Mouse (Mus musculus): Measurements from ENCODE around the gene Ms4a18.

Gene Ms4a18

DNA sequence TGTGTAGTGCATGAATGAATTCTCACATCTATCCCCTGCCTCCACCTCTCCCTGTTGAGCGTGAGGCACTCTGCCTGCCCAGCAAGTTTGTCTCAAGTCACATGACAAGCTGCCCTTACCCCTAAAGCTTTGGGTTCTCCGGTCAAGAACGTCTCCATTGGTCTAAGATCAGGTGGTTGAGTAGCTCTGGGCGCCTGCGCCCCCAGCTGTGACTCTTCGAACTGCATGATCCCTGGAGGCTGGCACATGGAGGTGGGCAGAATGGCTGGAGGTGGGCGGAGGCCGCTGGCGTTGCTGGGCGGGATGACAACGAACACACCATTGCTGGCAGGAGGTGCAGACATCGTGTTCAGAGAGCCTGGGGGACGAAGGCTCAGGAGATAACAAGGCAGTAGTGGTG lies 33.3 kb downstream of the Ms4a18 start:
- no peak for DNase-seq (ENCODE audit: low read depth, low spot score)

DNA sequence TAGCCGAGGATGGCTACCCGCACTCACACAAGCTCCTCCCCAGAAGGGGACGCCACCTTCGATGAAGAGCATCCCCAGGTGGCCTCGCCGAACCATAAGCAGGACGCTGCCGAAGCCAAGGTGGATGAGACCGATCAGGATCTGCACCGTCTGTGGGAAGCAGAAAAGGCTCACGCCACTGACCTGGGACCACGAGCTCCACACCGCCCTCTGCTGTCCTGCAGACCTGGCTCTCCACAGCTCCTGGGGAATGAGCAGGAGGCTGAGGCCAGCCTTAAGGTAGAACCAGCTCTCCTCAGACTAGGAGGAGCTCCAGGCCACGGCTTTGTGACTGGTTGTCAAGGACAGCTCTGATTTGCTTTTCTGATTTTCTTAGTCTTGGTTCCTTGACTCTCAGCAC lies 34.7 kb downstream of the Ms4a18 start:
- DNase-seq (ENCODE audit: low read depth, low spot score) = peak; percentile 47

DNA sequence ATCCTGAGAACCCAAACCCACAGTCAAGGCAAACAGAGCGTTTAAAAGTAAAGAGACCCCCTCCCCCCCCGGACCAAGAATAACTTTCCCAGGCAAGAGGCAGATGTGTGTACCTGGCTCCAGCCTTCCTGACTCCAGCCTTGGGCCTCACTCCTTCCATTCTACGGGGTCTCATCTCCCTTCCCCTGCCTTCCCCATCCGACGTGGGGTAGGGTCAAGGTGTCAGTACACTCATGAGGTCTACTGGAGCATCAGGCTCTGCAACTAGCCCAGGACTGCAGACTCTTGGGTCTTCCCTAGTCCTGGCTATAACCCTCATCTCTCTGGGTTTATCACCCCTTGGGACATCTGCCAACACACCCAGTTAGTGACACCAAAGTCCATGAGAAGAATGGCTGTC lies 37.6 kb downstream of the Ms4a18 start:
- DNase-seq (ENCODE audit: low read depth, low spot score) = no peak

DNA sequence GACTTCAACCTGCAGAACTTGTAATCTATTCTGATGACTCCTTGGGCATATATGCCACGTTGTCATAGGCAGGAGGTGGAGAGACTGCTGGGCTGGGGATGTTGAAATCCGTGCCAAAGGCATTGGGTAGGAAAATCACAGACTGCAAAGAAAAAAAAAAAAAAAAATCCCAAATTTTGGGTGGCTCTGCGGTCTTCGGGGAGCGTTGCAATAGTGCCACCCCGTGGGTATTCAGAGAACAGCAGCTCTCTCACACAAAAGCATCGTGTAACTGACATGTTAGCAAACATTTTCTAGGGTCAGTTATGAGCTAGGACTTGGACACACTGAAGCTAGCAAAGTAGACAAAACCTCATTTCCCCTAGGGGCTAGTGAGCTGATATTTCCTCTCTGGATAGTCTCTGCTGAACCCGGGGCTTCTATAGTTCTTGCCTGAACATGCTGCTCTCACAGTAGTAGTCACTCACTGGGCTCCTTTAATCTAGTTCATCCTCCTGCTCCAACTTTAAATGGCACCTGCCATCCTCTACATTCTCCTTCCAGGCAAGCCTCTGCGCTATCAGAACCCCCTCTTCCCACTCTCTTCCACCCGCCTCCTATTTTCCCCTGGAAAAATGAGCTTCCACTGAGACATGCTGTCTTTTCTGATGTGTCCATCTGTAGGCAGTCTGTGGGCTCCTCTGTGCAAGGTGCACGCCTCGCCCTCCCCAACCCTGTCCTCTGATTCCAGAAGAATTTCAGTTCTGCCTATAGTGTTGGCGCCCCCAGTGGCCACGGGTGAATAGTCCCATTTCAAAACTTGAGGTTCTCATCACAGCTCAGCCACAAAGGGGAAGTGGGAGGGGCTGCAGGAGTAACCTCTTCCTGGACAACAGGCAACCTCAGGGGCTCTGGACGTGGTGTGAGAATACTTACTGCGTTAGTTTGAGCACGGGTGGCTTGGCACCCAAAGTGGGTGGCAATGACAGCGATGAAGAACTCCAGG lies 38.4 kb downstream of the Ms4a18 start:
- DNase-seq (ENCODE audit: low read depth, low spot score) = peak; percentile 67

DNA sequence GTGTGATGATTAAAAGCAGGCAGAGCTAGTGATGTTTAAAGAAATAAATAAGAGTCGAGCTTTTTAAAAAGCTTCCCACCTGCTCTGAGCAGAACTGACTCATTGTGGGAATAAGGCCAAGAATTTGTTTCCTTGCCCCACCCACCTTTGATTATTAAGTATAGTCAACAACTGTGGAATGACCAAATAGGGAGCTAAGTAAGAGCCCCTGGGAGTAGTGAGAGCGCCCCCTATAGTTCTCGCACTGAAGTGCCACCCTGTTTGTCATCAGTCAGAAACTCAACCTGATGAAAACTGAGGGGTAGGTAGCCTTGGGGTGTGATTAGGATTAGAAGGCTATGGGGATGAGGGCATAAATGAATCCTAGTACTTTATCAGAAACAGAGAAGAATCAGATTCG lies 41.5 kb downstream of the Ms4a18 start:
- DNase-seq (ENCODE audit: low read depth, low spot score) = no peak

DNA sequence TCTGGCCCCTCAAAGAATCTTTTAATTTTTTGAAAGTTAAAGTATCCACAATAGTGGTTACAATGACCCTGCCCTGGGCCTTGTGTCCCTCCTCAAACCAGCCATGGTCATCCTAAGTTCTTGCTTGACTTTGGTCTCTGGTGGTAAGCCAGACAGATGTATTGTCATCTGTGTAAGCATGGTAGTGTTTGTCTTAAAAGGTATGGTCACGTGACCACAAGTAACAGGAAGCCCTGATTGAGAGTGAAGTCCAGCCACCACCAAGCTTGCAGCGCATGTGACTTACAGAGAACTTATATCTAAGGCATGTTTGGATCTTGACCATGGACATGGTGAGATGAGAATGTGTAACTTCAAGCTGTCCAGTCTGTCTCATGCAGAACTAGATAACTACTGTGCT lies 42.6 kb downstream of the Ms4a18 start:
- no peak for DNase-seq (ENCODE audit: low read depth, low spot score)

DNA sequence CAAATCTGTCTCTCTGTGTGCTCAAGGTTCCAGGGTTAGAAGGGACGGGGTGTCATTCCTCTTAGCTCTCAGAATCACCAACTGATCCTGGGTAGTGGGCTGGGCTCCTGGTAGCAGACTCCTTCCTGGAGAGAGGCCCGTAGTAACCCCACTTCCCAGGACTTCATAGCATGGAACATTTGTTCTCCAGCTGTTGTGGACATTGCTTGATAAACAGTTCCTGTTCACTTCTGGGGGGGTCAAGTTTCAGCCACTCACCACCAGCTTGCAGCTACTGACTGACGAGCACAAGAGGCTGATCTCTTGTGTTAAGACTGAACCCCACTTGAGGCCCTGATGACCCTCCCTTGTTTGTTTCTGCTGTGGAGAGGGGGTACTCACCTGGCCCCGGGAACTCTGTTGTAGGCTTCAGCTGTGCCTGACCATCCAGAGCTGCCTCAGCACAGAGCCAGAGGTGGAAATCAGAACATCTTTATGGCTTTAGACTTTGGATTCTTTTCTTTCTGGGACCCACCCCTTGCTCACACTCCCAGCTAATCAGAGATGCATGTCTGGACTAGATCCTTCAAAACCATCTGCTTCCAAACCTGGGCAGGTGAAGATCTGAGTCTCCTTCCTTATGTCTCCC lies 43.5 kb downstream of the Ms4a18 start, which contains the start of gene Ms4a10:
Gene Ms4a10 (minus strand): TSS at position 433 of the 628 bp plus-strand sequence.
- DNase-seq (ENCODE audit: low read depth, low spot score) = no peak

DNA sequence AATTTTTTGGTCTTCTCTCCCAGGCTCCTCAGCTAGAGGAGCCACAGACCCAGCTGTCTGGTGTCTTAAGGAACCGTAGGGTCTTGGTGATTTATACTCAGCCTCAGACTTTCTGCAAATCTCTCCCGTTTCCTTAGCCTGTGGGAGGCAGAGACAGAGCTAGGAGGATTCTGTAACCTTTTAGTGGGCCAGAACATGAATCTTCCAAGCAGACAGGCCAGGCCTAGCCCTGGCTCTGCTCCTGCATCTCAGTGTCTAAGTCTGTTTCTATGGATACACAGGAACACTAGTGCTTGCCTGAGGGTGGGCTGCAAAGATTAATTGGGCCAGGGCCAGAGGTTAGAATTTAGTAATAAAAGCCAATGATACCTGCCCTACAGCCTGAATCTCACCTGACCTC lies 44.6 kb downstream of the Ms4a18 start:
- no peak for DNase-seq (ENCODE audit: low read depth, low spot score)

DNA sequence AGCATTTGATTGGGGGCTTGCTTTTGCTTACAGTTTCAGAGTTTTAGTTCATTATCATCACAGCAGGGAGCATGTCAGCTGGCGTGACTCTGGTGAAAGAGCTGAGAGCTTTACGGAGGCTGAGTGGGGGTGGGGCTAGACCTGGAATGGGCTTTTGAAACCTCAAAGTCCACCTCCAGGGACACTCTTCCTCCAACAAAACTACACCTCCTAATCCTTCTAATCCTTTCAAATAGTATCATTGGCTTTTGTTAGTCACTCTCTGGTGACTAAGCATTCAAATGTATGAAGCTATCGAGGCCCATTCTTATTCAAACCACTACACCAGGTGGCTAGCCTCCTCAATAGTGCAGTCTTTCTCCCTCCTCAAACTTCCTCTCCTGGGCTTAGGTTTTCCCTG lies 45.2 kb downstream of the Ms4a18 start:
- DNase-seq (ENCODE audit: low read depth, low spot score) = peak; percentile 74

DNA sequence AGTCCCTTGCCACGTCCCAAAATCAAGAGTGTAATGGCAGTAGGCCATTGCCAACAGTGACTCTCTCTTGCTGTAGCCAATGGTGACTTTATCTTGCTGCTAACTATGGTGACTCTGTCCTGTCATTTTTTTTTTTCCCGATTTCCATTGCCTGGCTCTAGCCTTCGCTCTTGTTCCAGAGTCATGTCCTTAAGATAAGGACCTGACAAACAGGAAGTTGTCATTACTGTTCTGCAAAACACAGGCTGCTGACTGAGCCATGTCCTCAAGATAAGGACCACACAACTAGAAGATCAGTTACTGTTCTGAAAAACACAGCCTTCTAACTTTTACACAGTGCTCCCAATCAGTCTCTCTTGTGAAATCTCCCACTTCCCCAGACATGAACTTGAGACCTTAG lies 47.4 kb downstream of the Ms4a18 start:
- DNase-seq (ENCODE audit: low read depth, low spot score) = no peak

DNA sequence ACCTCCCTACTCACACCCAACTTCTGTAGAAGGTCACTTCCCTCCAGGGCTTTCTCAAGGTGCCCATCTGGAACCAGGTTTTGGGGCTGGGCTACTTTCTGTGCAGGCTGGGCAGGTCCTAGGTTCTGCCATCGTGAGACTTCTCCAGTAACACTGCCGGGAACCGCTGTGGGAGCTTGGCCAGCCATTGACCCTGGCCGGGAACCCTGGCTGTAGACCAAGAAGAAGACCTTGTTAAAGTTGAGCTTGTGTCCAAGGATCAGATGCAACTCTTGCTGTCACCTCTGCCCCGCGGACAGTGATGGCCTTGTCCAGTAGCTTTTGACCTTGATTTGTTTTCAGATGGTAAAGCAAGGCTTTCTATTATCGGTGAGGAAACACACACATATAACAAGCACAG lies 49.3 kb downstream of the Ms4a18 start:
- no peak for DNase-seq (ENCODE audit: low read depth, low spot score)

DNA sequence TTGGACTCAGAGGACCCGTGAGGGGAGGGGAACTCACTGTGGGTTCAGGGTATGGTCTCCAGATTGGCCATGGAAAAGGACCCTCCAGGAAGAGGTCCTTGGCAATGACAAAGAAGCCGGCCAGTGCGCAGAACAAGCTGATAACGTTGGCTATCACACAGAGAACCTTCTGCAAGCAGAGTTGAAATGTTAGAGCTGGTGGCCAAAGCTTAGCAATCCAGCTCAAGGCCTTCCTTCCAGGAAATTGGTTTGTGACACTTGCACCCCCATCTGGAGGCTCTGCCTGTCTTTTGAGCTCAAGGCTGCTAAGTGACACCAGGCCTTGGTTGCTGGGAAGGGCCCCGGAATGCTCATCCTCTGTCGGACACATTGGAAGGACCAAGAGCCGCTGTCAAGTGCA lies 52.1 kb downstream of the Ms4a18 start:
- DNase-seq (ENCODE audit: low read depth, low spot score) = no peak

DNA sequence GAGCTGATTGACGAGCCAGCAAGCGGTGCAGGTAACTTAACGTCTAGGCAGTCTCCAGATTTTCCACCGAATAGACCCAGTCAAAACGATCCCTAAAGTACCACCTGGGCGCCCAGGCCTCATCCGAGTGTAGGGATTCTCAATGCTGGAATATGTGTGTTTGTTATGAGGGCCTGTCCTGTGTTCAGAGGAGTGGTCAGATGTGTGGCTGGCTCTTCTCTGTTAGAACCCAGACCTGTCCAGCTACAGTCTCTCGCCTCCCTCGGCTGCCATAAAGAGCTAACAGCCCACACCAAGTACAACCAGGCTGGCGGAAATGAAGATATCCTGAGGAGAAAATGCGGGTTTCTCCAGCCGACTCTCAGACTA lies 57.9 kb downstream of the Ms4a18 start:
- DNase-seq (ENCODE audit: low read depth, low spot score) = no peak

DNA sequence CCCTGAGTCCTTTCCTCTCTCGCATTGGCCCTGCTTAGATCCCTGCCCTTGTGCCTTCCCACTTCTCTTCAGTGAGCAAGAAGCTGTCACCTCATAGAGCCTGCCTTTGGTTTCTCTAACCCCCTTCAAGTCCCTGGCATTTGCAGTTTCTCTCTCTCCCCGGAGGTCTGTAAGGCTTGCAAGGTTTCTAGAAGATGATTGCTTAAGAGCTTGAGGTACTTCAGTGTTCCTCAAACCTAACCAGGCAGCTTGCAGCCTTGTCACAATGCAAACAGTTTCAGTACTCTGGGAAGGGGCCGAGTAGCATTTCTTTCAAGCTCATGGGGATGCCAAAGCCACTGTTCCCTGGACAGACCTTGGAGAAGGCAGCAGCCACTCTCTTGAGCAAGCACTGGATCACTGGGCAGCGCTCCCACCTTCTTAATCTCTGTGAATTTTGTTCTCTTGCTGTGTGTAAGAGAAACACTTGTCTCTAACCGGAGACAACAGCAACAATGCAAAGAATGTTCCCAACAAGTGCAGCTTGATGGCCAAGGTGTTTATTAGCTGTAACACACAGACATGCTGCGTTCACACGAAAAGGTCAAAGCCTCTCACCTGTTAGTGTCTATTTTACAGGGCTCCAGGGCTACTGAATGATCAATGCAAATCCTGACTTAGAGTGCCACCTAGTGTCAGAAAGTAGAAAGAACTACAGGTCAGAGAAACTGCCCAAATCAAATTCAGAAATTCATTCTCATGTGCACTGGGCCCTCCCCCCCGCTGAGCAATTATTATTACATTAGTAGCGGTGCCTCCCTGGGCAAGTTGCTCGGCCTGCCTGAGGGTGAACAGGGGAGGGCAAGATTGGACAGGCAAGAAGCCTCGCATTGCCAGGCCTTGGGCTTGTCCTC lies 58.5 kb downstream of the Ms4a18 start:
- no peak for DNase-seq (ENCODE audit: low read depth, low spot score)

DNA sequence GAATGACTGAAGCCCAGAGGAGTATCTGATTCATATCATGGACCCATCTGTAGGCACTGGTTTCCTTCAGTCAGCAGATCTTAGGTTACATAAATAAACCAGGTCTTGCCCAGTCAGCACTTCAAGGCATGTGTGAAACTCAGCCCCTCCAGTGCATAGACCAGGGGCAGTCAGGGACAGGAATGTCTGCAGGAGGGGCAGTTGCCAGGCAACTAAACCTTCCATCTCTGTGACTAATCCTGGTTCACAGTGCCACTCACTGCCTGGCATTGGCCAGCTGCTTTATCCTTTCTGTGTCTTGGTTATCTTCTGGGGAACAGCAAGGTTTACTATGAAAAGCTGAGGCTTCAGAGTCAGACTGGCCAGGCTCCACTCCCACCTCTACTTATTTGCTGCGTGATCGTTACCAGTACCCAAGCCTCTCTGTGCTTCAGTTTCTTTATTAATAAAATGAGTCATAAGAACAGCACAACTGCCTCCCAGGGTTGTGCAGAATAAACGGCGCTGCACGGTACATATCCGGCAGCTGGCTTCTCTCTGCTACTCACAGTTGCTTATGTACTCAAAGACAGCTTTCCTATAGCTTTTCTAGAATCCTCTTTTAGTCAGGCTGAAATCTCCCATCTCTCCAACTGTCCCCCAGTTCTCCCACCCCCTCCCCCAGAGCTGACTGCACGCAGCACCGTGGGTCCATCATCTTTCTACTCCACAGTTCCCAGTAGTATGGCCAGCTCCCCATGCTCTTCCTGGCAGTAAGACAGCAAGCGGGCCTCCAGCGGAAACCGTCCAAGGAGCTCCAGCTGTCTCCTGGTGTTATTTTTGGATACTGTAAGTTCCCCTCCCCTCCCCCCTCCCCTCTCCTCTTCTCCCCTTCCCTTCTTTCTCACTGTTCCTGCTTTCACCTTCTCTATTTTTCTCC lies 65.6 kb downstream of the Ms4a18 start:
- no peak for DNase-seq (ENCODE audit: low read depth, low spot score)

DNA sequence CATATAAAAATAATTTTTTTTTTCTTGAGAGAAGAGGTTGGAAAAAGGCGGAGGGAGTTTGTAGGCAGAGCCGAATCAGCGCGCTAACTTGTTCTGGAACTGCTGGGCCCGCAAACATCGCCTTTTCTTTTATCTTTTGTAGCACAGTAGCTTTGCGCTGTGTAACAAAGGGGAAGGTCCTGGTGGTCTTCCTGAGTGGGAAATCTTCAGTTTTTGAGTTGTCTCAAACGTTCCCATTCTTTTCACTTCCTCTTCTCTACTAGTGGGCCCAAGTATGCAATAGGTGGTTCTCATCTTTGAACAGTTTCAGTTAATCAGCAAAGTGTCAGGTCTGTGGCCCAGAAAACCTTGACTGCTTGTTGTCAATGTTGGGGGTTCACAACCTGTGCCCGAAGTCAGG lies 68.3 kb downstream of the Ms4a18 start:
- DNase-seq (ENCODE audit: low read depth, low spot score) = no peak

DNA sequence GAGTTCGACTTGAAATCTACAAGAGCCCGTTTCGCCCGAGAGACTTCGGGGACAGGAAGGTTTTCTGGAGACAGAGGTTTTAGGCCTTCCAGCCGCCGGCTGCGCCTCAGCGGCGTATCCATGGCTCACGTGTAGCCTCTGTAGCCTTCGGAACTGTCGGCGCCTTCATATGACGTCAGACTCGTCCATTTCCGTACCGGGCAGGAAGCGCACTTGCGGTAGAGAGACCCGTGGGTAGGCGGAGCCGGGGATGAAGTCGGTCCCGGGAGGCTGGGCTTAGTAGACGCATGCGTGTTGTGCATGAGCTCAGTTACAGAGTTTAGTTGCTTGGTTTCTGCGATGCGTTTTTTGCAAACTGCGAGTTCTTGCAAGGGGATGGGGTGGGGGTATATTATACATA lies 68.7 kb downstream of the Ms4a18 start, which contains the start of gene Ccdc86:
Gene Ccdc86 (minus strand): TSS at position 155 of the 400 bp plus-strand sequence.
- DNase-seq (ENCODE audit: low read depth, low spot score) = peak; percentile 96

DNA sequence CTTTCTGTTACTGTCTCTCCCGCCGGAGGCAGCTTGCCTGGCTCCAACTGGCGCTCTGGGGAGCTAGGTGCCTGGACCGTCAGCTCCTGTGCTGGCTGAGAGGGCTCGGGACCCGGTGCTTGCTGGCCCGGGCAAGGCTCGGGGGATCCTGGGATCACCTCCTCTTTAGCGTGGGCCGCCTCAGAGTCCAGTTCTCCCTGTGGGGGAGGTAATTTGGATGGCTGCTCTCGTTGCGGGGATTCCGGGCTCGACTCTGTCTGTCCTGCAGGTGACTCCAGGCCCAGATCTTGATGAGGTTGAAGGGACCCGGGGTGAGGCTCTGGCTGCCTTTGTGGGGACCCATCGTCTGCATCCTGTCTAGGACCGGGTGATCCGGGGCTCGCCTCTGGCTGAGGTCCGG lies 69.4 kb downstream of the Ms4a18 start:
- no peak for DNase-seq (ENCODE audit: low read depth, low spot score)

DNA sequence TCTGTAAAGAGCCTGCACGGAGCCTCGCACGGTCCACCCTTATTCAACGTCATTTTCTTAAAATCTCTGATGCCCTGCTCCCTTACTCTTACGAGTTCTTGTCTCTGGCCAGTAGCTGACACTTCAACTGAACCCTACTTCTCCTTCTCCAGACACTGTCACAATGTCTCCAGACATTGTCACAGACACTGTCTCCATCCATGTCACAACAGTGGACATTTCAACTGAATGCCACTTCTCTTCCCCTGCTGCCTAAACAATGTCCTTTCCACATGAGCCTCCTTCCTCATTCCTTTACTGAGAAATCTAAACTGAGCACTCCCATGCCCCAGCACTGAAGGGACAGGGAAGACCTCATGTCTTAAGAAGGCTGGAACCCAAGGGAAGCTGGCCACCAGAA lies 70.6 kb downstream of the Ms4a18 start:
- DNase-seq (ENCODE audit: low read depth, low spot score) = no peak
